Mouse (Mus musculus): ENCODE measurements around the gene Lmod1.

Gene Lmod1

GRCm38 (mm10) chr1:135324571-135324970 lies at the start of gene Lmod1:
Lmod1 (plus strand) TSS chr1:135324807.
- DNase-seq (ENCODE audit: low spot score) = no peak

- no peak for DNase-seq (ENCODE audit: low spot score)
These were observed 44.0 kb upstream of the Lmod1 start for GRCm38 (mm10) chr1:135280646-135281045.

GRCm38 (mm10) chr1:135281841-135282240 lies 42.8 kb upstream of the Lmod1 start:
- no peak for DNase-seq (ENCODE audit: low spot score)

- DNase-seq (ENCODE audit: low spot score) = no peak
These were observed 41.9 kb upstream of the Lmod1 start for GRCm38 (mm10) chr1:135282536-135283286.

GRCm38 (mm10) chr1:135283287-135283825 lies 41.3 kb upstream of the Lmod1 start:
- DNase-seq (ENCODE audit: low spot score) = peak; percentile 32

GRCm38 (mm10) chr1:135283826-135284291 lies 40.7 kb upstream of the Lmod1 start, which contains the start of gene Rnpep:
Rnpep (minus strand) TSS chr1:135284084.
- peak; percentile 61 for DNase-seq (ENCODE audit: low spot score)

GRCm38 (mm10) chr1:135286311-135286710 lies 38.3 kb upstream of the Lmod1 start:
- DNase-seq (ENCODE audit: low spot score) = no peak

- no peak for DNase-seq (ENCODE audit: low spot score)
These were observed 33.7 kb upstream of the Lmod1 start for GRCm38 (mm10) chr1:135290908-135291307.

- no peak for DNase-seq (ENCODE audit: low spot score)
These were observed 13.3 kb upstream of the Lmod1 start for GRCm38 (mm10) chr1:135311356-135311755.

- no peak for DNase-seq (ENCODE audit: low spot score)
These were observed 12.4 kb upstream of the Lmod1 start for GRCm38 (mm10) chr1:135312201-135312600.

GRCm38 (mm10) chr1:135313284-135314031 lies 11.1 kb upstream of the Lmod1 start, which contains the start of gene Timm17a:
Timm17a (minus strand) TSS chr1:135313778.
- peak; percentile 82 for DNase-seq (ENCODE audit: low spot score)

- no peak for DNase-seq (ENCODE audit: low spot score)
These were observed 1.2 kb upstream of the Lmod1 start for GRCm38 (mm10) chr1:135323367-135323901.

- no peak for DNase-seq (ENCODE audit: low spot score)
These were observed 1.3 kb downstream of the Lmod1 start for GRCm38 (mm10) chr1:135325934-135326333.

GRCm38 (mm10) chr1:135328368-135328767 lies 3.8 kb downstream of the Lmod1 start:
- no peak for DNase-seq (ENCODE audit: low spot score)

GRCm38 (mm10) chr1:135330578-135330977 lies 6.0 kb downstream of the Lmod1 start:
- DNase-seq (ENCODE audit: low spot score) = no peak

- DNase-seq (ENCODE audit: low spot score) = no peak
These were observed 17.3 kb downstream of the Lmod1 start for GRCm38 (mm10) chr1:135341947-135342346.

GRCm38 (mm10) chr1:135344026-135344425 lies 19.4 kb downstream of the Lmod1 start:
- no peak for DNase-seq (ENCODE audit: low spot score)

GRCm38 (mm10) chr1:135346891-135347290 lies 22.3 kb downstream of the Lmod1 start:
- no peak for DNase-seq (ENCODE audit: low spot score)

- DNase-seq (ENCODE audit: low spot score) = no peak
These were observed 23.0 kb downstream of the Lmod1 start for GRCm38 (mm10) chr1:135347498-135348169.

GRCm38 (mm10) chr1:135351953-135352352 lies 27.3 kb downstream of the Lmod1 start:
- DNase-seq (ENCODE audit: low spot score) = no peak

- no peak for DNase-seq (ENCODE audit: low spot score)
These were observed 34.5 kb downstream of the Lmod1 start for GRCm38 (mm10) chr1:135359071-135359470.

GRCm38 (mm10) chr1:135361491-135361890 lies 36.9 kb downstream of the Lmod1 start:
- DNase-seq (ENCODE audit: low spot score) = no peak

All from urinary bladder, postnatal 25 days (tissue).